Mouse (Mus musculus) G1E (cell line): Measurements from ENCODE around the gene Adk. TPM values are rescaled to one million over a fixed set of nuclear protein-coding genes. Genes with fewer than 3 reads are reported as not detected.

Source experiments
- ATAC-seq: 2 replicates; pipeline ENCODE4 v1.8.0; 2016; ENCODE audit warnings: mild to moderate bottlenecking; ENCODE audit not compliant: insufficient number of reproducible peaks, poor library complexity, low FRiP score, severe bottlenecking; ENCODE audit errors: extremely low read depth
- DNase-seq: peaks from one replicate; pipeline ENCODE4 v3.0.0; 2012; ENCODE audit warnings: low spot score
- H3K27me3 ChIP-seq: 2 replicates; pipeline ENCODE4 v1.6.1; 2012; ENCODE audit warnings: mild to moderate bottlenecking, low read length, inconsistent platforms; ENCODE audit not compliant: insufficient read depth
- H3K36me3 ChIP-seq: replicated peaks from 2 replicates; pipeline ENCODE3; 2012; ENCODE audit warnings: mild to moderate bottlenecking, inconsistent platforms
- H3K4me1 ChIP-seq: 2 replicates; pipeline ENCODE4 v1.6.1; 2012; ENCODE audit warnings: low read depth, low read length, inconsistent platforms, mixed read lengths; ENCODE audit not compliant: insufficient read depth
- H3K4me3 ChIP-seq: 2 replicates; pipeline ENCODE4 v1.5.1; 2012; ENCODE audit warnings: low read depth, mild to moderate bottlenecking, inconsistent platforms, low read length, moderate library complexity, mixed read lengths
- H3K9me3 ChIP-seq: replicated peaks from 2 replicates; pipeline ENCODE4 v1.6.1; 2012; ENCODE audit warnings: inconsistent platforms
- CTCF ChIP-seq: IDR thresholded peaks from 2 replicates; pipeline ENCODE4 v1.5.1; 2012; ENCODE audit warnings: low read depth, low read length, inconsistent platforms, mixed read lengths
- GATA1 ChIP-seq: IDR thresholded peaks from 2 replicates; pipeline ENCODE4 v1.6.1; 2012; ENCODE audit warnings: borderline replicate concordance, low read length, inconsistent platforms, mixed read lengths
- GATA2 ChIP-seq: IDR thresholded peaks from 2 replicates; pipeline ENCODE4 v1.6.1; 2012; ENCODE audit warnings: low read depth, low read length, inconsistent platforms, borderline replicate concordance
- POLR2AphosphoS5 ChIP-seq: IDR thresholded peaks from 2 replicates; pipeline ENCODE4 v1.6.1; 2012; ENCODE audit warnings: low read depth, low read length, inconsistent platforms; ENCODE audit not compliant: insufficient replicate concordance
- TAL1 ChIP-seq: conservative IDR thresholded peaks from 2 replicates; pipeline ENCODE4 v1.6.1; 2012; ENCODE audit warnings: low read depth, low read length, inconsistent platforms, mixed read lengths
- polyA plus RNA-seq: library from polyadenylated mRNA; stranded (reverse); fragments of >175 nt; gene quantifications from 2 replicates; pipeline ENCODE4 v1.2.3, GENCODE M21; 2012
- total RNA-seq, 2 experiments: library from RNA; stranded (forward) in 1 of 2; stranded (reverse) in 1 of 2; fragments of 200-1000 nt in 1 of 2; fragments of >200 nt in 1 of 2; fragmentation: Nextera tagmentation in 1 of 2; gene quantifications; 2 replicates each; pipeline ENCODE4 v1.2.3; 2014 to 2017

Gene Adk
- total and polyA plus RNA-seq, 3 experiments, result 20.8 to 547 (median 489) TPM

- Histone ChIP-seq H3K9me3 (no peaks in the 10 kb centered on the region), H3K27me3 (no peaks in the 10 kb centered on the region), H3K4me1 (peaks cover 20% of the 10 kb centered on the region), H3K4me3 (no peak overlapping the region), H3K36me3 (peaks cover 31% of the 10 kb centered on the region)
- no peak for TF ChIP-seq GATA1
- TF ChIP-seq CTCF, result no peak
- TF ChIP-seq POLR2AphosphoS5, result no peak
- TF ChIP-seq TAL1, result no peak
- TF ChIP-seq GATA2, result no peak
- DNase-seq, result no peak
- no peak for ATAC-seq
These were observed 99.7 kb downstream of the Adk start for GRCm38 (mm10) chr14:21152055-21152454.

DNA sequence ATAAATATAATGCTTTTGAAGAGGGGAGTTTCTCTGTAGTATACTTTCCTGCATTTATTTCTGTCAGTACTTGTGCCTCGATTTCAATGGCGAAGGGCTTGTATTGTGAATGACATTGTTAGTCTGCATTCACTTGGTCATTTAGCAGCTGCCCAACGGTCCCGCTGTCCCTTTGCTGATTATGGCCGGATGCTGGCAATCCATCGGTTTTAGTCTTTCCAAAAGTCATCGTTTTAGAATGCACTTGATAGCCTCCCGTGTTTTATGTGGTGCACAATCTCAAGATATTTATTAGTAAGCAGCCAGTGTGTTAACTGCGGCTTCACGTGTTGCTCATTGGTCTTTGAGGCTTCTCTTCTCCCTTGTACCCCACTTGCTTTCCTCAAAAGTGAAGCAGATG is 113.3 kb downstream of the Adk start:
- DNase-seq, result no peak
- ATAC-seq, result no peak

GRCm38 (mm10) chr14:21166114-21166513 is 113.7 kb downstream of the Adk start:
- no peak for DNase-seq

More for the DNA sequence above, 113.3 kb downstream of the Adk start:
- Histone ChIP-seq H3K36me3 (peaks cover 40% of the 10 kb centered on the region), H3K4me3 (no peak overlapping the region), H3K4me1 (no peaks in the 10 kb centered on the region), H3K27me3 (no peaks in the 10 kb centered on the region), H3K9me3 (no peaks in the 10 kb centered on the region)
- TF ChIP-seq CTCF, result no peak
- TF ChIP-seq TAL1, result no peak
- no peak for TF ChIP-seq GATA1
- no peak for TF ChIP-seq POLR2AphosphoS5
- no peak for TF ChIP-seq GATA2

GRCm38 (mm10) chr14:21173973-21174745 is 121.8 kb downstream of the Adk start:
- DNase-seq (no peak), ATAC-seq (no peak)
- H3K4me3 ChIP-seq, result no peak overlapping the region
- no peaks in the 10 kb centered on the region for H3K27me3 ChIP-seq
- H3K4me1 ChIP-seq, result peaks cover 5% of the 10 kb centered on the region; the same call in 1 of the 2 replicates
- TF ChIP-seq CTCF (no peak), TAL1 (no peak), GATA2 (no peak), GATA1 (no peak), POLR2AphosphoS5 (no peak)
- H3K9me3 ChIP-seq, result no peaks in the 10 kb centered on the region
- peaks cover 45% of the 10 kb centered on the region for H3K36me3 ChIP-seq

More at GRCm38 (mm10) chr14:21166114-21166513, 113.7 kb downstream of the Adk start:
- TF ChIP-seq TAL1 (no peak), GATA2 (no peak), CTCF (no peak), GATA1 (no peak), POLR2AphosphoS5 (no peak)
- Histone ChIP-seq H3K36me3 (peaks cover 38% of the 10 kb centered on the region), H3K27me3 (no peaks in the 10 kb centered on the region), H3K4me3 (no peak overlapping the region), H3K9me3 (no peaks in the 10 kb centered on the region), H3K4me1 (no peaks in the 10 kb centered on the region)
- ATAC-seq, result no peak

DNA sequence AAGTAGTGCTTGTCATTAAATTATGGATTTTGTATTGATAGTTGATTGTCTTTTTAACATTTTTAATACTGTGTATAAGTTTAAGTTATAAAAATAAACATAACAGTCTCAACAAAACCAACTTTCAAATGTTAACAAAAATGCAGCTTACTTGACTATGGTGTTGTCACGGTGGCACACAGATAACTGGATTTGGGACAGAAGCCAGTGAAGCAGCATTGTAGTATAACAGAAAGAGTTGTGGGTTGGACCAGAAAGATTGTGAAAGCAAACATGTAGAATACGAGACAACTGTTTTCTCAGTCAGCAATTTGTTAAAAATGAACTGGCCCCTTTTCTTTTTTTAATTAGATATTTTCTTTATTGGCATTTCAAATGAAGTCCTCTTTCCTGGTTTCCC is 122.4 kb downstream of the Adk start:
- no peak overlapping the region for H3K4me3 ChIP-seq
- DNase-seq (no peak), ATAC-seq (no peak)
- H3K4me1 ChIP-seq, result peaks cover 5% of the 10 kb centered on the region; the same call in 1 of the 2 replicates
- no peak for TF ChIP-seq POLR2AphosphoS5
- no peak for TF ChIP-seq GATA1
- TF ChIP-seq GATA2, result no peak
- no peak for TF ChIP-seq TAL1
- TF ChIP-seq CTCF, result no peak
- H3K27me3 ChIP-seq, result no peaks in the 10 kb centered on the region
- H3K9me3 ChIP-seq, result no peaks in the 10 kb centered on the region
- peaks cover 46% of the 10 kb centered on the region for H3K36me3 ChIP-seq

DNA sequence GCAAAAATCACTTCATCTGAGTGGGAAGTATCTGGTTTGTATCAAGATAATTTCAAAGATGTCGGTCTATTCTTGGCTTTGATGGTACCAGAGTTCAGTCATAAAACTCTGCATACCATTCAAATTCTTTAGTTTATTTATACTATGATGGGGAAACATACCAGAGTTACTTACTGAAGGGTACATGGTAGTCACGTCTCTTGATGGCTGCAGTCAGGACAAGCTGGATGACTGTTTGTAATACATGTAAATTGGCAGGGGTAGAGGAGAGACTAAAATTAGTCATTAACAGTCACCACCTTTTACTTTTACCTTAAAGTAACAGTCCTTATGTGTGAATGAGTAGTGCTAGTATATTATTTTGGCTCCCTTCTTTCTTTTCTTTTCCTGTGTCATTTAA is 125.4 kb downstream of the Adk start:
- DNase-seq (no peak), ATAC-seq (no peak)
- Histone ChIP-seq H3K9me3 (no peaks in the 10 kb centered on the region), H3K27me3 (no peaks in the 10 kb centered on the region), H3K36me3 (peaks cover 47% of the 10 kb centered on the region), H3K4me3 (no peak overlapping the region), H3K4me1 (peaks cover 5% of the 10 kb centered on the region; the same call in 1 of the 2 replicates)
- TF ChIP-seq POLR2AphosphoS5 (no peak), GATA1 (no peak)

GRCm38 (mm10) chr14:21178356-21178755 is 126.0 kb downstream of the Adk start:
- peaks cover 5% of the 10 kb centered on the region; the same call in 1 of the 2 replicates for H3K4me1 ChIP-seq
- DNase-seq (no peak), ATAC-seq (no peak)
- H3K36me3 ChIP-seq, result peaks cover 44% of the 10 kb centered on the region
- H3K27me3 ChIP-seq, result no peaks in the 10 kb centered on the region
- H3K4me3 ChIP-seq, result no peak overlapping the region
- H3K9me3 ChIP-seq, result no peaks in the 10 kb centered on the region
- TF ChIP-seq TAL1, result no peak
- no peak for TF ChIP-seq GATA2
- no peak for TF ChIP-seq POLR2AphosphoS5
- no peak for TF ChIP-seq CTCF
- TF ChIP-seq GATA1, result no peak
